Mouse (Mus musculus) heart, embryonic 11.5 days (tissue): ENCODE measurements around the gene Ndufa8. TPM values are rescaled to one million over a fixed set of nuclear protein-coding genes. Genes with fewer than 3 reads are reported as not detected.

Experiments used
- ATAC-seq: fragments of 200-750 bp; cut with Nextera tagmentation; replicated peaks from 2 replicates; pipeline ENCODE4 v1.8.0; 2017; ENCODE audit warnings: moderate library complexity; ENCODE audit not compliant: insufficient number of reproducible peaks, low FRiP score, low TSS enrichment
- H3K27ac ChIP-seq: fragments of 300-500 bp; sonication (generic); 2 replicates; pipeline ENCODE4 v1.5.1; 2014; ENCODE audit warnings: mild to moderate bottlenecking, low read depth, low read length
- H3K27me3 ChIP-seq: fragments of 300-500 bp; sonication (generic); 2 replicates; pipeline ENCODE4 v1.6.1; 2014; ENCODE audit warnings: mild to moderate bottlenecking, low read length, mixed read lengths; ENCODE audit not compliant: control insufficient read depth, insufficient read depth
- H3K36me3 ChIP-seq: fragments of 300-500 bp; sonication (generic); 2 replicates; pipeline ENCODE4 v1.6.1; 2014; ENCODE audit warnings: mild to moderate bottlenecking, low read length, moderate library complexity, mixed read lengths; ENCODE audit not compliant: control insufficient read depth, insufficient read depth
- H3K4me1 ChIP-seq: fragments of 300-500 bp; sonication (generic); 2 replicates; pipeline ENCODE4 v1.6.1; 2014; ENCODE audit warnings: low read length; ENCODE audit not compliant: control insufficient read depth, insufficient read depth
- H3K4me2 ChIP-seq: fragments of 300-500 bp; sonication (generic); 2 replicates; pipeline ENCODE4 v1.6.1; 2014; ENCODE audit warnings: mild to moderate bottlenecking, moderate library complexity
- H3K4me3 ChIP-seq: fragments of 300-500 bp; sonication (generic); 2 replicates; pipeline ENCODE4 v1.5.1; 2014; ENCODE audit warnings: low read depth, low read length
- H3K9ac ChIP-seq: fragments of 300-500 bp; sonication (generic); 2 replicates; pipeline ENCODE4 v1.6.1; 2014; ENCODE audit warnings: mild to moderate bottlenecking, low read depth, low read length, moderate library complexity
- H3K9me3 ChIP-seq: fragments of 300-500 bp; sonication (generic); replicated peaks from 2 replicates; pipeline ENCODE4 v1.6.1; 2016; ENCODE audit warnings: low read length; ENCODE audit not compliant: control insufficient read depth
- WGBS: fragments of 180-500 bp; shearing (Covaris S2); extraction: QIAGEN DNeasy Blood & Tissue Kit; methylation state at CpG from one replicate; pipeline ENCODE4 v1.1.7; 2014; ENCODE audit not compliant: insufficient replicate concordance; 5-methylcytosine and 5-hydroxymethylcytosine counted together
- polyA plus RNA-seq: library from polyadenylated mRNA; unstranded; fragments of >200 nt; fragmentation: Nextera tagmentation; extraction: Ambion mirVana; gene quantifications from 2 replicates; pipeline ENCODE4 v1.2.1, GENCODE M21; 2014

The Ndufa8 gene
- polyA plus RNA-seq, 1 experiment from 2014 or later = 367 TPM

- no peak overlapping the region for H3K9ac ChIP-seq
- 80% methylated on average over 1 of the region's 1 CpGs for WGBS
- no peaks in the 10 kb centered on the region for H3K9me3 ChIP-seq
- no peak overlapping the region for H3K27ac ChIP-seq
- peaks cover 40% of the 10 kb centered on the region for H3K27me3 ChIP-seq
- ATAC-seq = no peak
- H3K4me2 ChIP-seq = no peak overlapping the region
- no peak overlapping the region for H3K4me3 ChIP-seq
- no peaks in the 10 kb centered on the region for H3K36me3 ChIP-seq
- H3K4me1 ChIP-seq = 0 out of 2 replicates have a peak, but pooled peaks cover 4% of the 10 kb centered on the region
Observed at GRCm38 (mm10) chr2:36085041-36085440, 35.8 kb upstream of the Ndufa8 start.

GRCm38 (mm10) chr2:36082802-36083580 lies 33.8 kb upstream of the Ndufa8 start:
- H3K4me3 ChIP-seq = no peak overlapping the region
- H3K27ac ChIP-seq = no peak overlapping the region
- H3K27me3 ChIP-seq = peaks cover 27% of the 10 kb centered on the region
- no peaks in the 10 kb centered on the region for H3K9me3 ChIP-seq
- no peak overlapping the region for H3K4me2 ChIP-seq
- 0 out of 2 replicates have a peak, but pooled peaks cover 4% of the 10 kb centered on the region for H3K4me1 ChIP-seq
- ATAC-seq = no peak
- no peaks in the 10 kb centered on the region for H3K36me3 ChIP-seq
- 67% methylated on average over 9 of the region's 9 CpGs for WGBS
- H3K9ac ChIP-seq = no peak overlapping the region

GRCm38 (mm10) chr2:36081446-36081845 lies 32.2 kb upstream of the Ndufa8 start:
- no peak overlapping the region for H3K27ac ChIP-seq
- peaks cover 21% of the 10 kb centered on the region for H3K27me3 ChIP-seq
- no peak overlapping the region for H3K9ac ChIP-seq
- no peaks in the 10 kb centered on the region for H3K36me3 ChIP-seq
- no peak for ATAC-seq
- H3K9me3 ChIP-seq = no peaks in the 10 kb centered on the region
- 0 out of 2 replicates have a peak, but pooled peaks cover 4% of the 10 kb centered on the region for H3K4me1 ChIP-seq
- H3K4me2 ChIP-seq = no peak overlapping the region
- no peak overlapping the region for H3K4me3 ChIP-seq
- 27% methylated on average over 9 of the region's 9 CpGs for WGBS

GRCm38 (mm10) chr2:36077160-36077761 lies 28.1 kb upstream of the Ndufa8 start:
- H3K27me3 ChIP-seq = peaks cover 17% of the 10 kb centered on the region
- WGBS = 20% methylated on average over 11 of the region's 11 CpGs

GRCm38 (mm10) chr2:36075210-36075609 lies 26.0 kb upstream of the Ndufa8 start:
- no peaks in the 10 kb centered on the region for H3K4me1 ChIP-seq
- H3K27ac ChIP-seq = no peak overlapping the region
- H3K36me3 ChIP-seq = no peaks in the 10 kb centered on the region
- no peaks in the 10 kb centered on the region for H3K9me3 ChIP-seq
- no peak overlapping the region for H3K4me3 ChIP-seq
- ATAC-seq = no peak
- H3K4me2 ChIP-seq = no peak overlapping the region
- H3K27me3 ChIP-seq = peaks cover 15% of the 10 kb centered on the region
- H3K9ac ChIP-seq = no peak overlapping the region
- 80% methylated on average over 5 of the region's 5 CpGs for WGBS

More at GRCm38 (mm10) chr2:36077160-36077761, 28.1 kb upstream of the Ndufa8 start:
- Histone ChIP-seq H3K4me3 (no peak overlapping the region), H3K9ac (no peak overlapping the region), H3K9me3 (no peaks in the 10 kb centered on the region), H3K4me1 (0 out of 2 replicates have a peak, but pooled peaks cover 4% of the 10 kb centered on the region), H3K27ac (no peak overlapping the region), H3K36me3 (no peaks in the 10 kb centered on the region), H3K4me2 (no peak overlapping the region)
- ATAC-seq = no peak

GRCm38 (mm10) chr2:36073781-36074180 lies 24.6 kb upstream of the Ndufa8 start:
- no peak overlapping the region for H3K27ac ChIP-seq
- H3K9me3 ChIP-seq = no peaks in the 10 kb centered on the region
- no peaks in the 10 kb centered on the region for H3K36me3 ChIP-seq
- no peak overlapping the region for H3K4me3 ChIP-seq
- no peak overlapping the region for H3K4me2 ChIP-seq
- peaks cover 11% of the 10 kb centered on the region; the same call in 1 of the 2 replicates for H3K27me3 ChIP-seq
- 60% methylated on average over 3 of the region's 3 CpGs for WGBS
- H3K9ac ChIP-seq = no peak overlapping the region
- no peak for ATAC-seq
- H3K4me1 ChIP-seq = no peaks in the 10 kb centered on the region

- ATAC-seq = no peak
- H3K4me1 ChIP-seq = no peaks in the 10 kb centered on the region
- H3K4me3 ChIP-seq = no peak overlapping the region
- no peak overlapping the region for H3K4me2 ChIP-seq
- no peaks in the 10 kb centered on the region for H3K9me3 ChIP-seq
- peaks cover 5% of the 10 kb centered on the region; the same call in 1 of the 2 replicates for H3K27me3 ChIP-seq
- WGBS = 77% methylated on average over 8 of the region's 8 CpGs
- no peak overlapping the region for H3K9ac ChIP-seq
- no peaks in the 10 kb centered on the region for H3K36me3 ChIP-seq
- no peak overlapping the region for H3K27ac ChIP-seq
Observed at GRCm38 (mm10) chr2:36071660-36072305, 22.6 kb upstream of the Ndufa8 start.

- no peak overlapping the region for H3K9ac ChIP-seq
- no peak for ATAC-seq
- no peaks in the 10 kb centered on the region for H3K36me3 ChIP-seq
- no peak overlapping the region for H3K27ac ChIP-seq
- H3K9me3 ChIP-seq = no peaks in the 10 kb centered on the region
- H3K4me3 ChIP-seq = no peak overlapping the region
- 0 out of 2 replicates have a peak, but pooled peaks cover 2% of the 10 kb centered on the region for H3K27me3 ChIP-seq
- H3K4me2 ChIP-seq = no peak overlapping the region
- WGBS = 60% methylated on average over 9 of the region's 9 CpGs
- H3K4me1 ChIP-seq = no peaks in the 10 kb centered on the region
Observed at GRCm38 (mm10) chr2:36067132-36067531, 17.9 kb upstream of the Ndufa8 start.
